Mouse (Mus musculus): ENCODE data around the gene Fibcd1.

Gene Fibcd1

DNA sequence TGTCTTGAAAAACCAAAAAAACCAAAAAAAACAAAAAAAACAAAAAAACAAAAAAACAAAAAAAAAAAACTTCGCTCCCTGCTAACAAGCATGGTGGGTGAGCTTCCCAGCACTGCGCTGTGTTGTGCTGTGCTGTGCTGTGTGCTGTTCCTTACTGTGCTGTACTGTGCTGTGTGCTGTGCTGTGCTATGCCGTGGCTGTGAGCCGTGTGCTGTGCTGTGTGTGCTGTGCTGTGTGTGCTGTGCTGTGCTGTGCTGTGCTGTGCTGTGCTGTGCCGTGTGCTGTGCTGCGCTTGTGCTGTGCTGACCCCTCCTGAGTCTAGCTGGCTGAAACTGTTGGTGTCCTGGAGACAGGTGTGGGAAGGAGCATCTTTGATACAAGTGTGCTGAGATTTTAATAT lies 78.7 kb downstream of the Fibcd1 start:
- DNase-seq: no peak
